Mouse (Mus musculus) intestine, embryonic 16.5 days (tissue): ENCODE data around the gene Cacna1c. TPM values are rescaled to one million over a fixed set of nuclear protein-coding genes. Genes with fewer than 3 reads are reported as not detected.

Source experiments
- ATAC-seq: fragments of 200-750 bp; cut with Nextera tagmentation; 2 replicates; pipeline ENCODE4 v1.8.0; 2017; ENCODE audit warnings: moderate TSS enrichment, moderate library complexity
- H3K27ac ChIP-seq: fragments of 300-500 bp; sonication (generic); 2 replicates; pipeline ENCODE4 v1.5.1; 2014; ENCODE audit warnings: mild to moderate bottlenecking, low read length
- H3K27me3 ChIP-seq: fragments of 300-500 bp; sonication (generic); replicated peaks from 2 replicates; pipeline ENCODE4 v1.6.1; 2014; ENCODE audit warnings: low read length, control low read depth, mixed read lengths; ENCODE audit not compliant: control insufficient read depth, insufficient read depth
- H3K36me3 ChIP-seq: fragments of 300-500 bp; sonication (generic); 2 replicates; pipeline ENCODE4 v1.6.1; 2014; ENCODE audit warnings: low read length, control low read depth; ENCODE audit not compliant: control insufficient read depth, insufficient read depth
- H3K4me1 ChIP-seq: fragments of 300-500 bp; sonication (generic); 2 replicates; pipeline ENCODE4 v1.6.1; 2014; ENCODE audit warnings: low read length, control low read depth, mixed read lengths; ENCODE audit not compliant: control insufficient read depth, insufficient read depth
- H3K4me2 ChIP-seq: fragments of 300-500 bp; sonication (generic); 2 replicates; pipeline ENCODE4 v1.6.1; 2014; ENCODE audit warnings: low read depth, low read length, control low read depth
- H3K4me3 ChIP-seq: fragments of 300-500 bp; sonication (generic); 2 replicates; pipeline ENCODE4 v1.5.1; 2014; ENCODE audit warnings: mild to moderate bottlenecking, low read length
- H3K9ac ChIP-seq: fragments of 300-500 bp; sonication (generic); 2 replicates; pipeline ENCODE4 v1.6.1; 2014; ENCODE audit warnings: low read depth, low read length
- H3K9me3 ChIP-seq: fragments of 300-500 bp; sonication (generic); 2 replicates; pipeline ENCODE4 v1.6.1; 2016; ENCODE audit warnings: low read length, control low read depth; ENCODE audit not compliant: control insufficient read depth
- WGBS: fragments of 180-500 bp; shearing (Covaris S2); extraction: QIAGEN DNeasy Blood & Tissue Kit; methylation state at CpG from one replicate; pipeline ENCODE4 v1.1.7; 2014; 5-methylcytosine and 5-hydroxymethylcytosine counted together
- polyA plus RNA-seq: library from polyadenylated mRNA; unstranded; fragments of >200 nt; fragmentation: Nextera tagmentation; extraction: Ambion mirVana; gene quantifications from 2 replicates; pipeline ENCODE4 v1.2.1, GENCODE M21; 2015

Gene Cacna1c
- polyA plus RNA-seq, 1 experiment from 2014 or later = 1.8 TPM

GRCm38 (mm10) chr6:119008638-119009166 is 187.5 kb downstream of the Cacna1c start:
- Histone ChIP-seq H3K27me3 (no peaks in the 10 kb centered on the region), H3K9me3 (no peaks in the 10 kb centered on the region), H3K4me1 (no peaks in the 10 kb centered on the region), H3K4me3 (no peak overlapping the region), H3K9ac (no peak overlapping the region), H3K27ac (no peak overlapping the region), H3K36me3 (no peaks in the 10 kb centered on the region), H3K4me2 (no peak overlapping the region)
- no peak for ATAC-seq
- 52% methylated on average over 7 of the region's 7 CpGs for WGBS

- Histone ChIP-seq H3K4me1 (no peaks in the 10 kb centered on the region), H3K9ac (no peak overlapping the region), H3K27me3 (no peaks in the 10 kb centered on the region), H3K9me3 (no peaks in the 10 kb centered on the region), H3K27ac (no peak overlapping the region), H3K36me3 (no peaks in the 10 kb centered on the region), H3K4me3 (no peak overlapping the region), H3K4me2 (no peak overlapping the region)
- 86% methylated on average over 5 of the region's 5 CpGs for WGBS
- ATAC-seq = no peak
Measured at GRCm38 (mm10) chr6:119004596-119004995, 191.6 kb downstream of the Cacna1c start.

GRCm38 (mm10) chr6:119001442-119001841 is 194.8 kb downstream of the Cacna1c start:
- no peaks in the 10 kb centered on the region for H3K9me3 ChIP-seq
- no peaks in the 10 kb centered on the region for H3K4me1 ChIP-seq
- ATAC-seq = no peak

GRCm38 (mm10) chr6:119000255-119000654 is 196.0 kb downstream of the Cacna1c start:
- H3K4me2 ChIP-seq = no peak overlapping the region
- H3K27me3 ChIP-seq = no peaks in the 10 kb centered on the region
- H3K27ac ChIP-seq = no peak overlapping the region
- H3K36me3 ChIP-seq = no peaks in the 10 kb centered on the region
- H3K4me1 ChIP-seq = no peaks in the 10 kb centered on the region
- no peaks in the 10 kb centered on the region for H3K9me3 ChIP-seq
- H3K4me3 ChIP-seq = no peak overlapping the region
- no peak overlapping the region for H3K9ac ChIP-seq
- no peak for ATAC-seq
- whole genome bisulfite sequencing = 73% methylated on average over 3 of the region's 3 CpGs

More at GRCm38 (mm10) chr6:119001442-119001841, 194.8 kb downstream of the Cacna1c start:
- Histone ChIP-seq H3K27ac (no peak overlapping the region), H3K9ac (no peak overlapping the region), H3K4me2 (no peak overlapping the region), H3K4me3 (no peak overlapping the region), H3K27me3 (no peaks in the 10 kb centered on the region), H3K36me3 (no peaks in the 10 kb centered on the region)
- 60% methylated on average over 2 of the region's 2 CpGs for WGBS

GRCm38 (mm10) chr6:118999329-118999875 is 196.8 kb downstream of the Cacna1c start:
- no peak for ATAC-seq
- no peak overlapping the region for H3K4me2 ChIP-seq
- H3K9me3 ChIP-seq = no peaks in the 10 kb centered on the region
- H3K36me3 ChIP-seq = no peaks in the 10 kb centered on the region
- H3K4me1 ChIP-seq = no peaks in the 10 kb centered on the region
- H3K27me3 ChIP-seq = no peaks in the 10 kb centered on the region
- no peak overlapping the region for H3K27ac ChIP-seq
- H3K4me3 ChIP-seq = no peak overlapping the region
- H3K9ac ChIP-seq = no peak overlapping the region
- WGBS = 85% methylated on average over 2 of the region's 2 CpGs

GRCm38 (mm10) chr6:118997397-118997796 is 198.8 kb downstream of the Cacna1c start:
- Histone ChIP-seq H3K27ac (no peak overlapping the region), H3K36me3 (no peaks in the 10 kb centered on the region), H3K4me2 (no peak overlapping the region), H3K27me3 (no peaks in the 10 kb centered on the region), H3K9ac (no peak overlapping the region), H3K4me3 (no peak overlapping the region), H3K4me1 (no peaks in the 10 kb centered on the region), H3K9me3 (no peaks in the 10 kb centered on the region)
- WGBS = 90% methylated on average over 4 of the region's 4 CpGs
- ATAC-seq = no peak

GRCm38 (mm10) chr6:118994272-118995061 is 201.8 kb downstream of the Cacna1c start:
- Histone ChIP-seq H3K4me1 (no peaks in the 10 kb centered on the region; the same call in 1 of the 2 replicates), H3K36me3 (no peaks in the 10 kb centered on the region), H3K4me2 (no peak overlapping the region), H3K27ac (no peak overlapping the region), H3K4me3 (no peak overlapping the region), H3K27me3 (no peaks in the 10 kb centered on the region), H3K9ac (no peak overlapping the region), H3K9me3 (no peaks in the 10 kb centered on the region)
- no peak for ATAC-seq
- WGBS = 75% methylated on average over 9 of the region's 9 CpGs

- Histone ChIP-seq H3K4me1 (no peaks in the 10 kb centered on the region; the same call in 1 of the 2 replicates), H3K36me3 (no peaks in the 10 kb centered on the region), H3K4me2 (no peak overlapping the region), H3K27ac (no peak overlapping the region), H3K9ac (no peak overlapping the region), H3K27me3 (no peaks in the 10 kb centered on the region), H3K4me3 (no peak overlapping the region), H3K9me3 (no peaks in the 10 kb centered on the region)
- WGBS = 76% methylated on average over 6 of the region's 6 CpGs
- no peak for ATAC-seq
Measured at GRCm38 (mm10) chr6:118992391-118992790, 203.8 kb downstream of the Cacna1c start.

- Histone ChIP-seq H3K36me3 (no peaks in the 10 kb centered on the region), H3K9me3 (no peaks in the 10 kb centered on the region), H3K4me1 (no peaks in the 10 kb centered on the region; the same call in 1 of the 2 replicates), H3K27me3 (no peaks in the 10 kb centered on the region), H3K9ac (no peak overlapping the region), H3K4me2 (no peak overlapping the region), H3K4me3 (no peak overlapping the region), H3K27ac (no peak overlapping the region)
- ATAC-seq = peak; percentile 78
- WGBS = 59% methylated on average over 9 of the region's 9 CpGs
Measured at GRCm38 (mm10) chr6:118989999-118990776, 206.0 kb downstream of the Cacna1c start.
